Mouse (Mus musculus): ENCODE measurements around the gene Rbm8a2. TPM values are rescaled to one million over a fixed set of nuclear protein-coding genes. Genes with fewer than 3 reads are reported as not detected.
"Not testable (repeated sequence)": the region's sequence is repeated elsewhere in the genome, so short reads cannot be mapped to it uniquely, and the experiment has no call there.

Gene Rbm8a2
- polyA plus RNA-seq (2012; fragmentation: generic; extraction: Trizol) = 0.13 TPM

DNA sequence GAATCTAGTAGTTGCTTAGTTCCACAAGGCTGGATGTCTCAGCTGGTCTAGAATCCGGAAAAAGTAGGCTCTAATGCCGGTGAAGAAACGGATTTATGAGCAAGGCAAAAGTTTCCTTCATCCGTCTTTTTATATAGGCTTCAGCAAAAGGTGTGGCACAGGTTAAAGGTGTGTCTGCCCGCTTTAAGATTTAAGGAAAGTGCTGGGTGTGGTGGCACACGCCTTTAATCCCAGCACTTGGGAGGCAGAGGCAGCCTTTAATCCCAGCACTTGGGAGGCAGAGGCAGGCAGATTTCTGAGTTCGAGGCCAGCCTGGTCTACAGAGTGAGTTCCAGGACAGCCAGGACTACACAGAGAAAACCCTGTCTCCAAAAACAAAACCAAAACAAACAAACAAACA, at the start of gene Rbm8a2:
Rbm8a2 (minus strand) TSS at position 101 of the 400 bp plus-strand sequence.
- H3K4me3 ChIP-seq; H3K27me3 ChIP-seq (ENCODE audit: control insufficient read depth, insufficient read depth, insufficient read length); H3K79me2 ChIP-seq (ENCODE audit: control insufficient read depth, insufficient read depth); H3K4me2 ChIP-seq (ENCODE audit: low read depth); H3ac ChIP-seq (ENCODE audit: control insufficient read depth, insufficient read length); H3K36me3 ChIP-seq (ENCODE audit: control insufficient read depth, insufficient read depth): not testable (repeated sequence)

DNA sequence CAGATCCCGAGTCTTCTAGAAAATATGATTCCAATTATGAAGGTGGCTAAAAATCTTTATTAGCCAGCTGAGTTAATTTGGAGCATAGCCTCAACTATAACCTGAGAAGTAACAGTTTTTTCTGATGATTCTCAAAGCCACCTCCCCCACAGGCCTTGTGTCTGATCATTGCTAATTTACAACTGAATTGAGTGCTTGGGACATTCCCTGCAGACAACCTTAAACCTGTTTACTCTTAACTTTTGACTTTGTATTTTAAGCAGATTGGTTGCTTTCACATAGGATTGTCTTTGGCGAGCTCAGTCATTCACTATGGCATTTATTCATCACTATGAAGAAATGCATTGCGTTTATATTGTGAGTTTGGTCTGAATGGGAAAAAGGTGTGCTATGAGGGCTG, 49.5 kb upstream of the Rbm8a2 start:
- H3K27me3 ChIP-seq (ENCODE audit: control insufficient read depth, insufficient read depth, insufficient read length) = no peaks in the 10 kb centered on the region
- TF ChIP-seq REST (IDR thresholded peaks at IDR 0.05; ENCODE audit: insufficient read depth, insufficient read length) (no peak), MYOG (IDR thresholded peaks at IDR 0.05; ENCODE audit: control insufficient read depth in 1 of 3, insufficient read depth in 1 of 3, insufficient read length in 2 of 3, low read depth in 2 of 3) (no peak), E2F4 (IDR thresholded peaks at IDR 0.05; ENCODE audit: insufficient read depth) (no peak), MAX (IDR thresholded peaks at IDR 0.05; ENCODE audit: low read depth) (no peak), SRF (IDR thresholded peaks at IDR 0.05; ENCODE audit: control insufficient read depth, insufficient read length, low read depth) (no peak)
- H3K4me3 ChIP-seq = no peak overlapping the region
- H3K79me2 ChIP-seq (ENCODE audit: control insufficient read depth, insufficient read depth) = no peaks in the 10 kb centered on the region
- H3ac ChIP-seq (ENCODE audit: control insufficient read depth, insufficient read length) = no peak overlapping the region
- H3K36me3 ChIP-seq (ENCODE audit: control insufficient read depth, insufficient read depth) = no peaks in the 10 kb centered on the region
- H3K4me2 ChIP-seq (ENCODE audit: low read depth) = no peak overlapping the region

- Histone ChIP-seq H3ac (ENCODE audit: control insufficient read depth, insufficient read length) (no peak overlapping the region), H3K4me2 (ENCODE audit: low read depth) (no peak overlapping the region), H3K36me3 (ENCODE audit: control insufficient read depth, insufficient read depth) (no peaks in the 10 kb centered on the region), H3K79me2 (ENCODE audit: control insufficient read depth, insufficient read depth) (no peaks in the 10 kb centered on the region), H3K4me3 (no peak overlapping the region), H3K27me3 (ENCODE audit: control insufficient read depth, insufficient read depth, insufficient read length) (no peaks in the 10 kb centered on the region)
- TF ChIP-seq MYOD1 (IDR thresholded peaks at IDR 0.05; ENCODE audit: control insufficient read depth in 1 of 3, insufficient read length in 2 of 3, low read depth in 2 of 3) (no peak), TCF12 (IDR thresholded peaks at IDR 0.05; ENCODE audit: insufficient read depth, poor library complexity, severe bottlenecking) (no peak), REST (IDR thresholded peaks at IDR 0.05; ENCODE audit: insufficient read depth, insufficient read length) (no peak), MAX (IDR thresholded peaks at IDR 0.05; ENCODE audit: low read depth) (no peak), USF1 (IDR thresholded peaks at IDR 0.05; ENCODE audit: low read depth) (no peak), SRF (IDR thresholded peaks at IDR 0.05; ENCODE audit: control insufficient read depth, insufficient read length, low read depth) (no peak), POLR2AphosphoS2 (IDR thresholded peaks at IDR 0.05; ENCODE audit: insufficient read length, low read depth) (no peak), MYOG (IDR thresholded peaks at IDR 0.05; ENCODE audit: control insufficient read depth in 1 of 3, insufficient read depth in 1 of 3, insufficient read length in 2 of 3, low read depth in 2 of 3) (no peak), E2F4 (IDR thresholded peaks at IDR 0.05; ENCODE audit: insufficient read depth) (no peak), TCF3 (IDR thresholded peaks at IDR 0.05; ENCODE audit: insufficient read length, low read depth) (no peak), POLR2A (IDR thresholded peaks at IDR 0.05; ENCODE audit: insufficient read length, low read depth) (no peak), CEBPB (IDR thresholded peaks at IDR 0.05; ENCODE audit: insufficient read depth, poor library complexity, severe bottlenecking) (no peak)
Measured at GRCm38 (mm10) chr1:176024501-176024900, 45.6 kb upstream of the Rbm8a2 start.

GRCm38 (mm10) chr1:176018523-176018922, 39.6 kb upstream of the Rbm8a2 start:
- no peak overlapping the region for H3K4me3 ChIP-seq
- no peak overlapping the region for H3K4me2 ChIP-seq (ENCODE audit: low read depth)
- no peak overlapping the region for H3ac ChIP-seq (ENCODE audit: control insufficient read depth, insufficient read length)
- no peaks in the 10 kb centered on the region for H3K27me3 ChIP-seq (ENCODE audit: control insufficient read depth, insufficient read depth, insufficient read length)
- H3K79me2 ChIP-seq (ENCODE audit: control insufficient read depth, insufficient read depth) = no peaks in the 10 kb centered on the region
- TF ChIP-seq SRF (IDR thresholded peaks at IDR 0.05; ENCODE audit: control insufficient read depth, insufficient read length, low read depth) = no peak
- no peak for TF ChIP-seq MYOD1 (IDR thresholded peaks at IDR 0.05; ENCODE audit: control insufficient read depth in 1 of 3, insufficient read length in 2 of 3, low read depth in 2 of 3)
- no peak for TF ChIP-seq USF1 (IDR thresholded peaks at IDR 0.05; ENCODE audit: low read depth)
- no peak for TF ChIP-seq E2F4 (IDR thresholded peaks at IDR 0.05; ENCODE audit: insufficient read depth)
- TF ChIP-seq POLR2AphosphoS2 (IDR thresholded peaks at IDR 0.05; ENCODE audit: insufficient read length, low read depth) = no peak
- TF ChIP-seq REST (IDR thresholded peaks at IDR 0.05; ENCODE audit: insufficient read depth, insufficient read length) = no peak
- TF ChIP-seq TCF12 (IDR thresholded peaks at IDR 0.05; ENCODE audit: insufficient read depth, poor library complexity, severe bottlenecking) = no peak
- no peak for TF ChIP-seq CEBPB (IDR thresholded peaks at IDR 0.05; ENCODE audit: insufficient read depth, poor library complexity, severe bottlenecking)
- TF ChIP-seq MAX (IDR thresholded peaks at IDR 0.05; ENCODE audit: low read depth) = no peak
- no peak for TF ChIP-seq TCF3 (IDR thresholded peaks at IDR 0.05; ENCODE audit: insufficient read length, low read depth)
- TF ChIP-seq POLR2A (IDR thresholded peaks at IDR 0.05; ENCODE audit: insufficient read length, low read depth) = no peak
- no peak for TF ChIP-seq MYOG (IDR thresholded peaks at IDR 0.05; ENCODE audit: control insufficient read depth in 1 of 3, insufficient read depth in 1 of 3, insufficient read length in 2 of 3, low read depth in 2 of 3)
- no peaks in the 10 kb centered on the region for H3K36me3 ChIP-seq (ENCODE audit: control insufficient read depth, insufficient read depth)

- TF ChIP-seq USF1 (IDR thresholded peaks at IDR 0.05; ENCODE audit: low read depth) = no peak
- no peak for TF ChIP-seq CEBPB (IDR thresholded peaks at IDR 0.05; ENCODE audit: insufficient read depth, poor library complexity, severe bottlenecking)
- no peak for TF ChIP-seq REST (IDR thresholded peaks at IDR 0.05; ENCODE audit: insufficient read depth, insufficient read length)
- TF ChIP-seq TCF12 (IDR thresholded peaks at IDR 0.05; ENCODE audit: insufficient read depth, poor library complexity, severe bottlenecking) = no peak
- no peak for TF ChIP-seq SRF (IDR thresholded peaks at IDR 0.05; ENCODE audit: control insufficient read depth, insufficient read length, low read depth)
- TF ChIP-seq MYOD1 (IDR thresholded peaks at IDR 0.05; ENCODE audit: control insufficient read depth in 1 of 3, insufficient read length in 2 of 3, low read depth in 2 of 3) = no peak
- TF ChIP-seq TCF3 (IDR thresholded peaks at IDR 0.05; ENCODE audit: insufficient read length, low read depth) = no peak
- TF ChIP-seq MYOG (IDR thresholded peaks at IDR 0.05; ENCODE audit: control insufficient read depth in 1 of 3, insufficient read depth in 1 of 3, insufficient read length in 2 of 3, low read depth in 2 of 3) = no peak
- TF ChIP-seq E2F4 (IDR thresholded peaks at IDR 0.05; ENCODE audit: insufficient read depth) = no peak
- no peak for TF ChIP-seq POLR2AphosphoS2 (IDR thresholded peaks at IDR 0.05; ENCODE audit: insufficient read length, low read depth)
- no peak for TF ChIP-seq POLR2A (IDR thresholded peaks at IDR 0.05; ENCODE audit: insufficient read length, low read depth)
- TF ChIP-seq MAX (IDR thresholded peaks at IDR 0.05; ENCODE audit: low read depth) = no peak
- Histone ChIP-seq H3K4me2 (ENCODE audit: low read depth) (no peak overlapping the region), H3ac (ENCODE audit: control insufficient read depth, insufficient read length) (no peak overlapping the region), H3K36me3 (ENCODE audit: control insufficient read depth, insufficient read depth) (no peaks in the 10 kb centered on the region), H3K79me2 (ENCODE audit: control insufficient read depth, insufficient read depth) (no peaks in the 10 kb centered on the region), H3K4me3 (no peak overlapping the region), H3K27me3 (ENCODE audit: control insufficient read depth, insufficient read depth, insufficient read length) (no peaks in the 10 kb centered on the region)
Measured at GRCm38 (mm10) chr1:176016076-176016475, 37.2 kb upstream of the Rbm8a2 start.

Measured in myocyte (in vitro differentiated cells).